Mouse (Mus musculus) spleen, postnatal 10 days (tissue): ENCODE measurements at regions not wholly inside any gene's neighbourhood (a gene's known extent, or its start where the extent isn't known, plus 50 kb on each side); places are given as distances from the start of the nearest gene placed in this dataset.

Source experiments
- DNase-seq, 2 experiments: peaks; one replicate each; pipeline ENCODE4 v3.0.0; 2021 to 2022; ENCODE audit warnings: low spot score in 2 of 2

GRCm38 (mm10) chr6:122394160-122394559 is 53.8 kb upstream of the Phc1 start:
- DNase-seq = peak; percentile 33 to 44

DNA sequence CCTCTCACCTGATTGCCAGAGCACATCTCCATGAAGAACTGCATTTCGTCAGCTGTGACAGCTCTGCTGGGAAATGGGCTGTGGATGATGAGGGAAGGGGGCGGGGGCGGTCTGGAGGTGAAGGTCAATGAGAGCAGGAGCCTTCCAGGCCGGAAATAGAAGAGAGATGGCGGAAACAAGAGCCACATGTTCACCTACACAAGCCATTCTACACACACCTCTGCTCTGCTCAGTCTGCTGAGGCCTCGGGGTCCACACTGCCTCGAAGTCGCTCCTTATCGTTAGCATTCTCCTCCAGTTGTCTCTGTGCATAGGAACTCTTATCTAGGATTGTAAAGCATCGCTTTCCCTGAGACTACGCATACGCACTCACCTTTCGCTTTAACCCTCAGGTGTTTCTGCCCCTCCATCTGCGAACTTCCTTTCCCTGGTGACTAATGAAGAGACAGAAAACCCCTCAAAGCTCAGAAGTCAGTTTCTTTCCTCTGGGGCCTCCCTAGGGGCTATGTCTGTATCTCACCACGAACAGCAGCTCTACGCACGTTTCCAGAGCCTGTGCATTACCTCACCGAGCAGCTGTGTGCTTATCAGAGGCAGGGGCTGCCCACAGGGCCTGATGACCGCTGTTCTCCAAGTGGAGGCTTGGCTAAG is 53.0 kb upstream of the Phc1 start:
- DNase-seq = peak; percentile 16 to 43

- DNase-seq = peak; percentile 51 to 76
Measured at GRCm38 (mm10) chr6:122391725-122392667, 51.6 kb upstream of the Phc1 start.

GRCm38 (mm10) chr6:122391126-122391525 is 50.8 kb upstream of the Phc1 start:
- DNase-seq = no peak

GRCm38 (mm10) chr6:122390720-122391119 is 50.4 kb upstream of the Phc1 start:
- peak in 1 of 2 experiments; percentile 14 for DNase-seq
